Mouse (Mus musculus) midbrain, embryonic 11.5 days (tissue): ENCODE results near the gene St6galnac3. TPM values are rescaled to one million over a fixed set of nuclear protein-coding genes. Genes with fewer than 3 reads are reported as not detected.
A peak's percentile ranks its signal among the peaks of the same experiment; 100 is the strongest.

Source experiments
- ATAC-seq: fragments of 200-750 bp; cut with Nextera tagmentation; 2 replicates; pipeline ENCODE4 v1.8.0; 2017; ENCODE audit warnings: moderate TSS enrichment, moderate library complexity; ENCODE audit not compliant: low FRiP score
- DNase-seq: peaks from one replicate; pipeline ENCODE4 v3.0.0; 2015; ENCODE audit warnings: low spot score; ENCODE audit errors: missing footprints
- H3K27ac ChIP-seq: fragments of 300-500 bp; sonication (generic); 2 replicates; pipeline ENCODE4 v1.5.1; 2014; ENCODE audit warnings: low read depth, low read length
- H3K27me3 ChIP-seq: fragments of 300-500 bp; sonication (generic); 2 replicates; pipeline ENCODE4 v1.6.1; 2014; ENCODE audit warnings: mild to moderate bottlenecking, low read length, moderate library complexity, mixed read lengths; ENCODE audit not compliant: control insufficient read depth, insufficient read depth
- H3K36me3 ChIP-seq: fragments of 300-500 bp; sonication (generic); 2 replicates; pipeline ENCODE4 v1.6.1; 2014; ENCODE audit warnings: mild to moderate bottlenecking, low read length, moderate library complexity, mixed read lengths; ENCODE audit not compliant: control insufficient read depth, insufficient read depth
- H3K4me1 ChIP-seq: fragments of 300-500 bp; sonication (generic); 2 replicates; pipeline ENCODE4 v1.6.1; 2014; ENCODE audit warnings: low read length; ENCODE audit not compliant: control insufficient read depth, insufficient read depth
- H3K4me2 ChIP-seq: fragments of 300-500 bp; sonication (generic); 2 replicates; pipeline ENCODE4 v1.6.1; 2014; ENCODE audit warnings: mild to moderate bottlenecking, moderate library complexity
- H3K4me3 ChIP-seq: fragments of 300-500 bp; sonication (generic); 2 replicates; pipeline ENCODE4 v1.5.1; 2014; ENCODE audit warnings: low read depth, low read length
- H3K9ac ChIP-seq: fragments of 300-500 bp; sonication (generic); 2 replicates; pipeline ENCODE4 v1.6.1; 2014; ENCODE audit warnings: low read length
- H3K9me3 ChIP-seq: fragments of 300-500 bp; sonication (generic); 2 replicates; pipeline ENCODE4 v1.6.1; 2016; ENCODE audit warnings: low read length; ENCODE audit not compliant: control insufficient read depth
- WGBS: fragments of 180-500 bp; shearing (Covaris S2); extraction: QIAGEN DNeasy Blood & Tissue Kit; methylation state at CpG from one replicate; pipeline ENCODE4 v1.1.7; 2014; 5-methylcytosine and 5-hydroxymethylcytosine counted together
- polyA plus RNA-seq: library from polyadenylated mRNA; unstranded; fragments of >200 nt; fragmentation: Nextera tagmentation; extraction: Ambion mirVana; gene quantifications from 2 replicates; pipeline ENCODE4 v1.2.1, GENCODE M21; 2014

Gene St6galnac3
- polyA plus RNA-seq, 1 experiment from 2014 or later, result 35.7 TPM

DNA sequence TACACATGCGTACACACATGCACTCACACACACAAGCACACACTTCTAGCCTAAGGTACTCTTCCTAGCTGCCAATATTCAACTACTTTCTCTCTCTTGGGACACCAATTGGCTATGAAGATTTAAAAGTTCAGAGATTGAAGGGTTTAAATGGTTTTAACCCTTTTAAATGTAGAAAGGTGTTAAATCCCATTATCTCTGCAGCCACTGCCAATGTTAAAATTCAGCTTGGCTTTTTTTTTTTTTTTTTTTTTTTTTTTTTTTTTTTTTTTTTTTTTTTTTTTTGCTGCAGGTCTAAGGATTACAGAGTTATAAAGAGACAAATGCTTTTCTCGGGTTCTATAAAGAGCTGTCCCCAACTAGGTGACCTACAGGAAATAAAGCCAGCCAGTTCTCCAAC lies 216.4 kb downstream of the St6galnac3 start:
- WGBS, result 95% methylated on average over 2 of the region's 2 CpGs
- H3K4me1 ChIP-seq, result no peaks in the 10 kb centered on the region

DNA sequence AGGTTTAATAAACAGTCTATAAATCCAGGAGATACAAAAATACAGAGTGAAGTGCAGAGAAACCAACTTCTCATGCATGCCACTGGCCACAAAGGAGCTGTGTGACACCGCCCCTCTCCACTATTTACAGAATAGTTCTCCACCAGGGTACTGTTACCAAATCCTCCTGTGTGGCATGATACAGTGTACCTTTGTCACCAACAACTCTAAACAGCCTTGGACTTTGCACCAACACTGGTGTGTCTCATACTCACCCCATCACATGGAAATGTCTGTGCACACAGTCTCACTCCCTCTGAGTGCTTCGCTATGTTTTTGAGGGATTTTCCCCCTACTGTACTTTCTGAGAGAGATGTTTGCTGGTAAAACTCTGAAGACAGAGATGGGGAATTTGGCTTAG lies 217.4 kb downstream of the St6galnac3 start:
- Histone ChIP-seq H3K27me3 (no peaks in the 10 kb centered on the region), H3K9me3 (no peaks in the 10 kb centered on the region), H3K27ac (no peak overlapping the region), H3K9ac (no peak overlapping the region), H3K4me3 (no peak overlapping the region), H3K36me3 (no peaks in the 10 kb centered on the region), H3K4me2 (no peak overlapping the region), H3K4me1 (0 out of 2 replicates have a peak, but pooled peaks cover 2% of the 10 kb centered on the region)
- no peak for DNase-seq
- no peak for ATAC-seq
- 96% methylated on average over 2 of the region's 2 CpGs for WGBS

More for the DNA sequence above, 216.4 kb downstream of the St6galnac3 start:
- no peak overlapping the region for H3K27ac ChIP-seq
- H3K27me3 ChIP-seq, result no peaks in the 10 kb centered on the region
- DNase-seq (no peak), ATAC-seq (no peak)
- no peak overlapping the region for H3K4me3 ChIP-seq
- no peaks in the 10 kb centered on the region for H3K9me3 ChIP-seq
- H3K9ac ChIP-seq, result no peak overlapping the region
- no peaks in the 10 kb centered on the region for H3K36me3 ChIP-seq
- H3K4me2 ChIP-seq, result no peak overlapping the region

DNA sequence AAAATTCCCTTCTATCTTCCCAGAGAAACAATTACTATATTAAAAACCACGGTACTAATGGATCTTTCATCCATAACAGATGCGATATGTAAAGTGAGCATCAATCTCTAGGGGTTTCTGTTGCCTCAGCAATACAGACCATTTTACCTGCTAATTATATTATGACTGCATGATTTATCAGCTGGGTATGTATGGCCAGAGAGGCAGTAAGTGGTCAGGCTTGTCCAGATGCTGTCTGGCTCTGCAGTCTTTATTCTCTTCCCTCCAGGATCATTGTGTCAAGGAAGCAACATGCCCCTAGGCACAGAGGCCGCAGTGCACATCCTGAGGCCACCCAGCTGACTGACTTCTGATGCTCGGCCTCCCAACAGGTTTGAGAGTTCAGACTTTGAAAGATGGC lies 222.5 kb downstream of the St6galnac3 start:
- no peak overlapping the region for H3K27ac ChIP-seq

DNA sequence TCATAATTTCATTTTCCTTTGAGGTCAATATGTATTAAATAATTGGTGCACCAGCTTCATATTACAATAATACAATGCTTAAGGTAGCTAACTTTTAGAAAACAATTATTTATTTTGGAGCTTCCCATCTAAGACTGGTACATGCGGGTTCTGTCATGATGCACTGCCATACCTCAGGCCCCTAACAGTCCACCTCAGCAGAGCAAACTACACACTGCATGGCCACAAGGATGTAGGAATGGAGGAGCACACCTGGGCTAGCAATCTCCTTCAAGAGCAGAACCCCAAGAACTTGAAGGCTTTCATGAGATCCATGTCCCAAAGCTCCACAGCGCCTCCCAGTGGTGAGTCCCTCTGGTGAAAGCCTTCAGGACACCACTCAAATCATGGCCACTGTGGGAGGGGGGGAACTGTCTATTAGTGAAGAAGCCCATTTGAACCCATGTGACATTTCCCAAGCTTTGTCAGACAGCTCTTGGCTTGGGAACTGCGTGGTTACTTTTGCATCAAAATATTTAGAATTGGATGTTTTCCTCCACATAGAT lies 223.6 kb downstream of the St6galnac3 start:
- Histone ChIP-seq H3K4me3 (no peak overlapping the region), H3K36me3 (no peaks in the 10 kb centered on the region), H3K9ac (no peak overlapping the region), H3K27ac (no peak overlapping the region), H3K27me3 (no peaks in the 10 kb centered on the region), H3K4me2 (no peak overlapping the region), H3K9me3 (no peaks in the 10 kb centered on the region), H3K4me1 (peaks cover 5% of the 10 kb centered on the region; the same call in 1 of the 2 replicates)
- peak; percentile 95 for DNase-seq
- ATAC-seq, result peak; percentile 54; the same call in 1 of the 2 replicates
- 56% methylated on average over 3 of the region's 3 CpGs for WGBS

More for the DNA sequence above, 222.5 kb downstream of the St6galnac3 start:
- Histone ChIP-seq H3K4me3 (no peak overlapping the region), H3K36me3 (no peaks in the 10 kb centered on the region), H3K4me1 (peaks cover 5% of the 10 kb centered on the region; the same call in 1 of the 2 replicates), H3K27me3 (no peaks in the 10 kb centered on the region), H3K9me3 (no peaks in the 10 kb centered on the region), H3K4me2 (no peak overlapping the region), H3K9ac (no peak overlapping the region)
- WGBS, result 74% methylated on average over 4 of the region's 4 CpGs
- ATAC-seq (0 out of 2 replicates have a peak, but pooled peaks have one; percentile 11), DNase-seq (no peak)

DNA sequence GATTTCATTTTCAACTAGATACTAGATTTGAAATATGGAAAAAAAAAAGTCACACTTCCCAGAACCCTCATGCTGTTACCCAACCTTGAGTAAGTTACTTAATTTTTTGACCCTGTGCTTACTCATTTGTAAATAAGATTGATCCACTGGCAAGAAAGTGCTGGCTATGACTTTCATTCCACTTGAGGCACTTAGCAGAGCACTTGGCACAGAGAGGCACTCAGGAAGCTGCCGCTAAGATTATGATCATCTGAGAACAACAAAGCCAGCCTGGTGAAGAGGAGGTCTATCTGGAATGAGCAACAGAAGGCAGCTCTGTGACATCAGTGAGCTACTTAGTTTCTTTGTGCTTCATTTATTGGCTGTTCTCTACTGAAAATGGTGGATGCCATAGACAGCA lies 232.0 kb downstream of the St6galnac3 start:
- DNase-seq, result no peak
- Histone ChIP-seq H3K4me3 (no peak overlapping the region), H3K9me3 (no peaks in the 10 kb centered on the region), H3K27me3 (no peaks in the 10 kb centered on the region), H3K4me1 (no peaks in the 10 kb centered on the region), H3K27ac (no peak overlapping the region), H3K9ac (no peak overlapping the region), H3K4me2 (no peak overlapping the region), H3K36me3 (no peaks in the 10 kb centered on the region)
- ATAC-seq, result no peak
- 81% methylated on average over 1 of the region's 1 CpGs for WGBS

DNA sequence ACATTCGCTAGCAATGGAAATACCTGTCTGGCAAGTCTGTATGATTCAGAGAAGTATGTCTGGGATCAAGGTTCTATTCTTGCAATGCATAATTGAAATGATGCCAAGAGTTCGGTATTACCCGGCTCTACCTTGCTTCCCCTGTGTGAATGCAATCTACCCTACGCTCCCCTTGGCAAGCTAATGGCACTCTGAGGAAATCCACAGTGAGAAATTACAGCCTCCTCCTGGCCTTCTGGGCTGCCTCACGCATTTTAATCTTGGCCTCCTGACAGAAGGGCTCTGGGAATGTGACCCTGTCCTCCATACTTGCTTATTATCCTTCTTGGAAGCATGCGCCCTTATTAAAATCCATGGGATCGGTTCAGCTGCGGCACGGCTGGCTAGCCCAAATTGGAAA lies 235.3 kb downstream of the St6galnac3 start:
- no peak for ATAC-seq
- H3K4me2 ChIP-seq, result no peak overlapping the region
- H3K9ac ChIP-seq, result no peak overlapping the region
- H3K4me3 ChIP-seq, result no peak overlapping the region
- H3K36me3 ChIP-seq, result no peaks in the 10 kb centered on the region
- no peak for DNase-seq
- H3K9me3 ChIP-seq, result no peaks in the 10 kb centered on the region
- no peaks in the 10 kb centered on the region for H3K4me1 ChIP-seq
- H3K27ac ChIP-seq, result no peak overlapping the region
- no peaks in the 10 kb centered on the region for H3K27me3 ChIP-seq
- WGBS, result 84% methylated on average over 9 of the region's 9 CpGs

DNA sequence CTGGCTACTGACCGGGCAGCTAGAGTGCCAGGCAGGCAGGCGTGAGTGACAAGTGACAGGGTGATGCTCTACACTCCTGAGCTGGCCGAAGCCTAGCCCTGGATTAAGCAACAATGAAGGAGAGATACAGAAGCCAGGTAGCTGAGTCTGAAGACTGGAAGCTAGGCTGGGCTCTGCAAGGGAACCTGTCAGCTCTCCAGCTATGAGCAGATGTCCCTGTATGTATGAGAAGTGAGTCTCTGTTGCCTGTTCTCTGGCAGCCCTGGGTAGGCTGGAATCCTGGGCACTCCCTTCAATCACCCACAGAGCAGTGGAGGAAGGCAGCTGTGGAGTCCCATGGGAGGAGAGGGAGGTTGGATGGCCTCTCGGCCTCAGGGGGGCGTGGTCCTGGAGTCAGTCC lies 236.0 kb downstream of the St6galnac3 start:
- no peak overlapping the region for H3K4me2 ChIP-seq
- no peaks in the 10 kb centered on the region for H3K9me3 ChIP-seq
- 86% methylated on average over 5 of the region's 5 CpGs for WGBS
- no peaks in the 10 kb centered on the region for H3K36me3 ChIP-seq
- H3K4me3 ChIP-seq, result no peak overlapping the region
- no peaks in the 10 kb centered on the region for H3K4me1 ChIP-seq
- H3K27ac ChIP-seq, result no peak overlapping the region
- DNase-seq, result no peak
- H3K27me3 ChIP-seq, result no peaks in the 10 kb centered on the region
- no peak for ATAC-seq
- H3K9ac ChIP-seq, result no peak overlapping the region

DNA sequence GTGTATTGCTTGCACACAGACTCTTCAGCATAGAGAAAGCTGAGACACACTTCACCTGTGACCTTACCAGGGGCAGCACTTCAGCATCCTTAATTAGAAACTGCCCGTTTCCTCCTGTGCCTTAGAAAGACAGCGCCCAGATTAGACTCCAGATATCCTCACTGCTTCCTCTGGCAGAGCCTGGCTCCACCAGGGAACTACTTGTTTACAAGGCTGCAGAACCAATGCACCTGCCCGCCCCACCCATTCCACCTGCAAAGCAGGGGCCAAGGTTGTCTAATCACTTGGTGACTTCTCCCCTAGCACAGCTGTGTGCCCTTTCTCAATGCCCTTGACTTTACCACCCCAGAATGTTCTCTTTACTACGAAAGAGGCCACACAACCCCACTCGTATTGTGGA lies 239.8 kb downstream of the St6galnac3 start:
- no peaks in the 10 kb centered on the region for H3K4me1 ChIP-seq
- H3K4me2 ChIP-seq, result no peak overlapping the region
- H3K9me3 ChIP-seq, result no peaks in the 10 kb centered on the region
- H3K27me3 ChIP-seq, result no peaks in the 10 kb centered on the region
- 88% methylated on average over 5 of the region's 5 CpGs for WGBS
- H3K27ac ChIP-seq, result no peak overlapping the region
- no peaks in the 10 kb centered on the region for H3K36me3 ChIP-seq
- no peak overlapping the region for H3K4me3 ChIP-seq
- ATAC-seq, result no peak
- H3K9ac ChIP-seq, result no peak overlapping the region
- DNase-seq, result peak; percentile 57

DNA sequence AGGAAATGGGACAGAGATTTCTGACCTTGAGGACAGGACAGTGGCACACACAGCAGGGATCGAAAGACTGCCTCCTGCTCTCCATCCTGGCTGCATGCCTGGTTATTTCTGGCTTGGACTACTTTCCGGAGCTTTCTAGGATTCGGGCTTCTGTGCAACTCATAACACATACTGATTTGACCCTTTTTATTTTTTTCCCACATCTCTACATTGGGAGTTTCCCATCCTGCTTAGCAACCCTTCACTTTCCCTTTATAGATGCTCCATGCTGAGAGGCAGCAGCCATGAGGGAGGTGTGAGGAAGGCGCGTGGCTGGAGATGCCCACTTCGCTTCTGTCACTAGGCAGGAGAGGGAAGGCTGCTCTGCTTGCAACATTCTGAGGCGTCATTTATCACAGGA lies 240.3 kb downstream of the St6galnac3 start:
- Histone ChIP-seq H3K4me2 (no peak overlapping the region), H3K9ac (no peak overlapping the region), H3K27me3 (no peaks in the 10 kb centered on the region), H3K9me3 (no peaks in the 10 kb centered on the region), H3K27ac (no peak overlapping the region), H3K36me3 (no peaks in the 10 kb centered on the region), H3K4me3 (no peak overlapping the region), H3K4me1 (no peaks in the 10 kb centered on the region)
- DNase-seq, result no peak
- ATAC-seq, result no peak
- 90% methylated on average over 7 of the region's 7 CpGs for WGBS
